Mouse (Mus musculus): ENCODE results near the gene 4921507P07Rik. TPM values are rescaled to one million over a fixed set of nuclear protein-coding genes. Genes with fewer than 3 reads are reported as not detected.

Gene 4921507P07Rik
- polyA plus RNA-seq, 1 experiment from 2014 or later: 0.10 TPM

DNA sequence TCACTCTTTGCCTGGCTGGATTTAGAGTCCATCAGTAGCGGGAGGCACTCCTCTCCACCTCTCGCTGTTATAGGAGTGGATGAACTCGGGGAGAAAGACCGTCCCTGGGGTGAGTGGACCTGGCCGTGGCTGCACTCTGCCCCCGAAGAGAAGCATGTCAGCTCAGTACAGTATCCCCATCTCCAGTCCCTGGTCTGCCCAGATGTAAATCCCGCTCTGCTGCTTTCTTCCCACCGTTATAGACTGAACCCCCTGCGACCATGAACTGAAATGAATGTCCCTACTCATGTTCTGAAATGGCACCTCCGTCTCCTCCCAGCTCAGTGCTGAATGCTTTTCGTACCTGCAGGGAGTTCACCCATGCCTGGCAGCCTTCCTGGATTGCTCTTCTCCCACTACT lies 67.2 kb downstream of the 4921507P07Rik start:
- Histone ChIP-seq H3K27me3 (0 out of 2 replicates have a peak, but pooled peaks cover 2% of the 10 kb centered on the region), H3K27ac (no peak overlapping the region), H3K4me1 (replicated peaks) (no peaks in the 10 kb centered on the region), H3K9me3 (replicated peaks) (no peaks in the 10 kb centered on the region), H3K36me3 (no peaks in the 10 kb centered on the region), H3K4me2 (no peak overlapping the region), H3K4me3 (replicated peaks) (no peak overlapping the region), H3K9ac (no peak overlapping the region)
- ATAC-seq (ENCODE audit: low read depth) (no peak), DNase-seq (no peak)
- 73% methylated on average over 11 of the region's 11 CpGs for WGBS (ENCODE audit: insufficient replicate concordance)

DNA sequence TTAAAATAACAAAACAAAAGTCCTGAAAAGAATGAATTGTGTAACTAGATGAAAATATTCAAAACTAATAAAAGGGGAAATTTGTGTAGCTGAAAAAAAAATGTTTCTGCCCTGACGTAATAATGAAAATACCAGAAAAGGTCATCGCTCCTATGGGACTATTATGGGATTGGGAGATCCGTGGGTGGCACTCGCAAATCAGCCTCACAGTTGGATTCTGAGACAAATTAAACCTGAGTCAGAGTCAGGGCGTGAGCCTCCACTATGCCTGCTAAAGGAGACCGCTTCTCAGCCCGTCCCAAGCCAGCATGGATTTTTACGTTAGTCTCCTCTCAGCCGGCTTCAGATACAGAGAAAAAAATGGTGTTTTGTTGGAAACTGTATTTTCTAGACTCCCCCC lies 69.0 kb downstream of the 4921507P07Rik start:
- Histone ChIP-seq H3K4me3 (replicated peaks) (no peak overlapping the region), H3K36me3 (no peaks in the 10 kb centered on the region), H3K4me1 (replicated peaks) (no peaks in the 10 kb centered on the region), H3K9me3 (replicated peaks) (no peaks in the 10 kb centered on the region), H3K27me3 (0 out of 2 replicates have a peak, but pooled peaks cover 2% of the 10 kb centered on the region), H3K4me2 (no peak overlapping the region), H3K9ac (no peak overlapping the region), H3K27ac (no peak overlapping the region)
- DNase-seq (no peak), ATAC-seq (ENCODE audit: low read depth) (no peak)
- WGBS (ENCODE audit: insufficient replicate concordance): 69% methylated on average over 9 of the region's 9 CpGs

DNA sequence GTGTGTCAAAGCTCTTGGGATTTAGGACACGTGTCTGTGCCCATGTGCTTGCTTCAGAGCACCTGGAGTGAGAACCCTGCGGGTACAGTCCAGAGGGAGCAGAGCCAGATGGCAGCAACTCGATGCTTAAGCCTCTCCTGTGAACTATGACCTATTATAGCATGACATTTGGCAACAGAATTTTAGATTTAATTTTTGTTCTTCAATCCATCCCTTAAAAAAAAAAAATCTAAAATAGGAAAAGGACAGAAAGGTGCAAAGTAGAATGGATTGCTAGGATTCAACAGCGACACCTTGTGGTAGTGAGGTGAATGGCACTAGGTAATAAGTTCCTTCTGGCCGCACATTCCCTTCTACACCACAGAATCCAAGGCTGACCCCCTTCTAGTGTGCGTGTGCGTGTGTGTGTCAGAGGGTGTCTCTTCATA lies 69.8 kb downstream of the 4921507P07Rik start:
- H3K9me3 ChIP-seq (replicated peaks): no peaks in the 10 kb centered on the region
- H3K36me3 ChIP-seq: no peaks in the 10 kb centered on the region
- no peak overlapping the region for H3K4me2 ChIP-seq
- no peak overlapping the region for H3K9ac ChIP-seq
- WGBS (ENCODE audit: insufficient replicate concordance): 26% methylated on average over 7 of the region's 7 CpGs
- no peak overlapping the region for H3K4me3 ChIP-seq (replicated peaks)
- H3K27me3 ChIP-seq: 0 out of 2 replicates have a peak, but pooled peaks cover 2% of the 10 kb centered on the region
- ATAC-seq (ENCODE audit: low read depth) (no peak), DNase-seq (no peak)
- no peaks in the 10 kb centered on the region for H3K4me1 ChIP-seq (replicated peaks)
- no peak overlapping the region for H3K27ac ChIP-seq

DNA sequence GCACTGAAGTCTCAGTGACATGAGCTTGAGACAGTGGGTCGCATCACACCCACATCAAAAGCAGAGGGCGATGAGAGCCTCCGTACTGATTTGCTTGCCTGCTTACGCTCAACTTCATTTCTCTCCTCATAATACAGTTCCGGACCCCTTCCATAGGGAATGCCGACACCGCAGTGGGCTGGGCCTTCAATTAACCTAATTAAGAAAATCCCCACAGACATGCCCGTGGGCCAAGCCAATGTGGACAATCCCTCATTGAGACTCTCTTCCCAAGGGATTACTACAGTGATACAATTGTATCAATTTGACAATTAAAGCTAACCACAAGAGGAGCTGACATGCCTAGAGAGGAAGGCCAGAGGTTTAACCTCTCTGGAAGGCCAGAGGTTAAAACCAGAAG lies 70.6 kb downstream of the 4921507P07Rik start:
- H3K27ac ChIP-seq: no peak overlapping the region
- H3K36me3 ChIP-seq: no peaks in the 10 kb centered on the region
- no peak overlapping the region for H3K4me3 ChIP-seq (replicated peaks)
- no peak overlapping the region for H3K4me2 ChIP-seq
- H3K9me3 ChIP-seq (replicated peaks): no peaks in the 10 kb centered on the region
- no peak overlapping the region for H3K9ac ChIP-seq
- H3K4me1 ChIP-seq (replicated peaks): no peaks in the 10 kb centered on the region
- no peak for DNase-seq
- ATAC-seq (ENCODE audit: low read depth): no peak
- H3K27me3 ChIP-seq: 0 out of 2 replicates have a peak, but pooled peaks cover 2% of the 10 kb centered on the region
- 83% methylated on average over 8 of the region's 8 CpGs for WGBS (ENCODE audit: insufficient replicate concordance)

DNA sequence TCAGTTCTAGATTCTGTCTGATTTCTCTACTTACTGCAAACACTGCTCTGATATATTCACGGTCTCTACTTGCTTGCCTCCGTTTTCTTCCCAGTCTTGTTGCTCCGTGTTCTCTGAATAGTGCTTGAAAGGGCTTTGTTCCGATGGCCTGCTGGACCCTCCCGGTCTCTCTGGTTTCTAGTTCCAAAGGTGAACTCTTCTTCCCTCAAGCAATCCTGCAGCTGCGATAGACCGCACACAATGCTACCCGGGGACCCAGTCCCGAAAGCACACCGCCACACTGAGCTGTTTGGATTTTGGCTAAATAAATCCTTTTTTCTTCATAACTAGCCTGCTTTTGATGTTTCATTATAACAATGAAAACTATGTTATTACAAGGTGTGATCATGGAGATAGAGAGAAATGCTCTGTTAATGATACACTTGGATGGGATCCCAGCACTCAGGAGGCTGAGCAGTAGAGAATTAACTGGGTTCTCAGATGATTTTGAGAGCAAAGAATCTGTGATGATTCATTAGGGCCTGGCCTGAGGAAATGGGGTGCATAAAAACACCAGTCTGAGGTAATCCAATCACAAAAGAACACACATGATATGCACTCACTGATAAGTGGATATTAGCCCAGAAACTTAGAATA lies 72.1 kb downstream of the 4921507P07Rik start:
- WGBS (ENCODE audit: insufficient replicate concordance): 80% methylated on average over 10 of the region's 10 CpGs
- ATAC-seq (ENCODE audit: low read depth) (no peak), DNase-seq (no peak)

More for the DNA sequence above, 72.1 kb downstream of the 4921507P07Rik start:
- Histone ChIP-seq H3K27ac (no peak overlapping the region), H3K9ac (no peak overlapping the region), H3K36me3 (no peaks in the 10 kb centered on the region), H3K4me3 (replicated peaks) (no peak overlapping the region), H3K4me1 (replicated peaks) (no peaks in the 10 kb centered on the region), H3K27me3 (0 out of 2 replicates have a peak, but pooled peaks cover 2% of the 10 kb centered on the region), H3K4me2 (no peak overlapping the region), H3K9me3 (replicated peaks) (no peaks in the 10 kb centered on the region)

Small RNA genes within 50 kb of the gene (microRNA-seq; reads per million reads assigned to microRNA genes)
- gene Mir6371: not detected

Other genes starting within 250 kb of the 4921507P07Rik start
- 0.70 and 1.6 TPM in 2 replicates for gene Osbpl3, start 140.4 kb downstream of the 4921507P07Rik start, polyA plus RNA-seq (2015; fragmentation: Nextera tagmentation; extraction: Ambion mirVana)
- 59.1 and 66.7 TPM in 2 replicates for gene Cycs, start 30.1 kb downstream of the 4921507P07Rik start, polyA plus RNA-seq (2015; fragmentation: Nextera tagmentation; extraction: Ambion mirVana)
- not detected in 2 replicates for gene Npvf, start 57.8 kb upstream of the 4921507P07Rik start, polyA plus RNA-seq (2015; fragmentation: Nextera tagmentation; extraction: Ambion mirVana)